Mouse (Mus musculus) 3T3-L1 (cell line): ENCODE data around the gene C1rl.
"Not testable (repeated sequence)": the region's sequence is repeated elsewhere in the genome, so short reads cannot be mapped to it uniquely, and the experiment has no call there.

ENCODE experiments used
- DNase-seq: peaks from one replicate; pipeline ENCODE4 v3.0.0-alpha.2; 2015; ENCODE audit warnings: low read depth, low spot score

The C1rl gene

GRCm38 (mm10) chr6:124472801-124473200 is 20.1 kb upstream of the C1rl start:
- peak; percentile 44 for DNase-seq

- DNase-seq = no peak
Observed at GRCm38 (mm10) chr6:124474621-124475020, 18.3 kb upstream of the C1rl start.

- not testable (repeated sequence) for DNase-seq
Observed at GRCm38 (mm10) chr6:124475335-124476075, 17.4 kb upstream of the C1rl start.

- no peak for DNase-seq
Observed at GRCm38 (mm10) chr6:124476216-124476615, 16.7 kb upstream of the C1rl start.

- no peak for DNase-seq
Observed at GRCm38 (mm10) chr6:124476796-124477195, 16.1 kb upstream of the C1rl start.

GRCm38 (mm10) chr6:124477221-124477655 is 15.7 kb upstream of the C1rl start:
- no peak for DNase-seq

- peak; percentile 62 for DNase-seq
Observed at GRCm38 (mm10) chr6:124477922-124478651, 14.8 kb upstream of the C1rl start.

- DNase-seq = no peak
Observed at GRCm38 (mm10) chr6:124478874-124479572, 13.9 kb upstream of the C1rl start.

- no peak for DNase-seq
Observed at GRCm38 (mm10) chr6:124479573-124479930, 13.4 kb upstream of the C1rl start.

GRCm38 (mm10) chr6:124480295-124480694 is 12.6 kb upstream of the C1rl start:
- peak; percentile 81 for DNase-seq

- DNase-seq = peak; percentile 86
Observed at GRCm38 (mm10) chr6:124481571-124481970, 11.3 kb upstream of the C1rl start.

GRCm38 (mm10) chr6:124483831-124484230 is 9.1 kb upstream of the C1rl start:
- DNase-seq = peak; percentile 85

GRCm38 (mm10) chr6:124484851-124485250 is 8.1 kb upstream of the C1rl start:
- DNase-seq = peak; percentile 99

- DNase-seq = no peak
Observed at GRCm38 (mm10) chr6:124485414-124486144, 7.3 kb upstream of the C1rl start.

- DNase-seq = peak; percentile 68
Observed at GRCm38 (mm10) chr6:124487509-124487908, 5.4 kb upstream of the C1rl start.

- DNase-seq = no peak
Observed at GRCm38 (mm10) chr6:124488952-124489351, 4.0 kb upstream of the C1rl start.

- DNase-seq = no peak
Observed at GRCm38 (mm10) chr6:124491427-124491826, 1.5 kb upstream of the C1rl start.

GRCm38 (mm10) chr6:124493886-124494285 is 973 bp downstream of the C1rl start:
- no peak for DNase-seq

- no peak for DNase-seq
Observed at GRCm38 (mm10) chr6:124496054-124496453, 3.1 kb downstream of the C1rl start.

- no peak for DNase-seq
Observed at GRCm38 (mm10) chr6:124499914-124500566, 7.1 kb downstream of the C1rl start.

GRCm38 (mm10) chr6:124501473-124501872 is 8.6 kb downstream of the C1rl start:
- peak; percentile 44 for DNase-seq
